Mouse (Mus musculus) cerebellum, adult 11-12 months (tissue): ENCODE results near the gene Olfr512.

Experiments used
- DNase-seq: peaks from one replicate; pipeline ENCODE4 v3.0.0; 2022

Gene Olfr512

DNA sequence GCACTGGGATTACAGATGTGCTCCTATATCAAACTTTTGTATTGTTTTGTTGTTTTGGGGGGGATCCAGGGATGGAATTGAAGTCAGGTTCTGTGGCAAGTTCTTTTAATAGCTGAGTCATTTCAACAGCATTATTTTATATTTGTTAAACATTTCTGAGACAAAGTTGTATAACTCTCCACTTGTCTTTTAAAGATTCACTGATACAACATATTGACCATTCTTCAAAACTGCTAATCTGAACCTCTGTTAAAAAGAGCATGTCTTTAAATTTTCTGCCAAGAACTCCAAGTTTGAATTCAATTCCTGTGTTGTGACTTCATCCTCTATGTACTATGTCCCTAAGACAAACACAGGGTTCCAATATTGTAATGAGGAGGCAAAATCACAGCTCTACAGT lies at the start of gene Olfr512:
Gene Olfr512 (plus strand): TSS at position 301 of the 400 bp plus-strand sequence.
- DNase-seq: no peak

GRCm38 (mm10) chr7:108666118-108666517 lies 47.0 kb upstream of the Olfr512 start, which contains the start of gene Olfr510:
Olfr510 (plus strand) TSS chr7:108666418.
- DNase-seq: no peak

GRCm38 (mm10) chr7:108671058-108671457 lies 42.1 kb upstream of the Olfr512 start:
- no peak for DNase-seq

GRCm38 (mm10) chr7:108678886-108679285 lies 34.2 kb upstream of the Olfr512 start:
- DNase-seq: no peak

GRCm38 (mm10) chr7:108750673-108751072 lies 37.6 kb downstream of the Olfr512 start, which contains the start of gene Olfr513:
Olfr513 (plus strand) TSS chr7:108750973.
- DNase-seq: no peak

- no peak for DNase-seq
Measured at GRCm38 (mm10) chr7:108760411-108760810, 47.3 kb downstream of the Olfr512 start.
